Mouse (Mus musculus) gastrocnemius, postnatal 10 days (tissue): ENCODE results near the gene Prdm12. TPM values are rescaled to one million over a fixed set of nuclear protein-coding genes. Genes with fewer than 3 reads are reported as not detected.
A peak's percentile ranks its signal among the peaks of the same experiment; 100 is the strongest.

Source experiments
- DNase-seq: peaks from one replicate; pipeline ENCODE4 v3.0.0; 2021; ENCODE audit warnings: mixed read lengths
- long read RNA-seq, 2 experiments: library from polyadenylated mRNA; stranded (forward); transcript quantifications; one replicate each; pipeline ENCODE4 v2.0.0; 2021
- total RNA-seq, 2 experiments: library from RNA; stranded (reverse); gene quantifications; 2 replicates each; pipeline ENCODE4 v1.2.3; 2021

Prdm12 gene
- not detected for total RNA-seq
- long read RNA-seq, experiment 1 = 0 reads
- long read RNA-seq, experiment 2 = 0 reads

DNA sequence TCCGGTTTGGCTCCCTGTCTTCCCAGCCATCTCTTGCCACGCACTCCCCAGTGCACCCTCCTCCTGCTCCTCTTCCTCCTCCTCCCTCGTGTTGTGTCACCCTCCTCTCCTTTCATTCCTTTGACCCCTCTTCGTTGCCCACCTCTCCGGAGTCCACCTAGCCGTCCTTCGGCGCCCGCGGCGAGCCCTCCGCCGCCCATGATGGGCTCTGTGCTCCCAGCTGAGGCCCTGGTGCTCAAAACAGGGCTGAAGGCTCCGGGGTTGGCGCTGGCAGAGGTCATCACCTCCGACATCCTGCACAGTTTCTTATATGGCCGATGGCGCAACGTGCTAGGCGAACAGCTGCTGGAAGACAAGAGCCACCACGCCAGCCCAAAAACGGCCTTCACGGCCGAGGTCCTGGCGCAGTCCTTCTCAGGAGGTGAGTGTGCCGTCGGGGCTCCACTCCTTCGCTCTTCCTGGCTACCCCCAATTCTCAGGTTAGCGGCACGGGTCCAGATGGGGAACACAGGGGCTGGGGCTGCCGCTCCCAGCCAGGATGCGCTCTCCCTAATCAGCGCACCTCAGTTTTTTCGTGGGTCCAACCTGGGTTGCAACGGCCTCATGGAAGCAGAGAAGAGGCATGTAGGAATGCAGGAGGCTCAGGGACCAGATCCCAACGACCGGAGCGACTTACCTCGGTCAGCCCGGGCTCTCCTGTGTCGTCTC lies at the start of gene Prdm12:
Prdm12 (plus strand) TSS at position 137 of the 708 bp plus-strand sequence.
- DNase-seq = no peak

DNA sequence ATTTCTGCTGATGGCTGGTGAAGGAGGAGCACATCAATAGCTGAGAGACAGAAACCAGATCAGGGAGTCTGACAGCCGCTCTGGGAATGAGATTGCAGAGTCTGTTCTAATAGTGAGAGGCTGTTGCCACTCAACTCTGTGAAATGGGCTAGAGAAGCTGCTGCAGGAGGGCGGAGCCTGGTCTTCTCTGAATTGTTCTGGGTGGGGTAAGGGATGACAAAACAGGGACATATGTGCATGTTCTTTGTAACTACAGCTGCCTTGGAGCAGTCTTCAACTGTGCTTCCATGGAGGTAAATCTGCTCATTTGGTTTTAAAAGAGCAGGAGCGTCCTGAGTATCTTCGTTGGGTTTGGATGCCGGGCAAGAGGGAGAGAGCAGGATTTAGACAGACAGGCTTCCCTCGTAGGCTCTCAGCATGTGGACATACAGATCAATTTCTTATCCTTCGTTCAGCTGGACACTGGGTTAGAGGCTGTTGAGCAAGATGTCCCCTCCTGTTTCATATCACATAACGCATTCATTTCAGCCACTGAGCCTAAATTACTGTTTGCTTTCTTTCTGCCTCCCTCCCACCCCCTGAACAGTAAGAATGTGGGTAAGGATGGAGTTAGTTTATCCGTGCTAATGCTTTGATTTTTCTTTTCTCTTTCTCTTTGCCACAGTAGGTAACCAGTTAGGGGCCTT lies 47.9 kb upstream of the Prdm12 start:
- DNase-seq = no peak

DNA sequence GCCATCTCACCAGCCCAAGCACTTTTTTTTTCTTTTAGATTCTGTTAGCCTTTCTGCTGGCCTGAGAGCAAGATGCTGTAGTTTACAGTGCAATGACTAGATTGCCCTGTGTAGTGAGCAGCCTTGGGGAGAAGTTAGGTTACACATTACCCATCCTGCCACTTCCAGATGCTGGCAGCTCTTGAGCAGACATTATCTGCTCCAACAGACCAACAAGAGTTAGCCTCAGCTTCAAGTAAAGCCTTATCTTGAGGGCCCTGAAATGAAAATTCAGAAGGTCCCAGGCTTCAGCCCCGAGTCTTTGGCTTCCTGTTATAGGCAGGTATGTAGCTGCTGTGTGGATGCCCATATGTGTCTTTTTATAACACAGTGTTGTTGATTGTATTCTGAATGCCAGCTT lies 32.3 kb upstream of the Prdm12 start:
- DNase-seq = no peak

DNA sequence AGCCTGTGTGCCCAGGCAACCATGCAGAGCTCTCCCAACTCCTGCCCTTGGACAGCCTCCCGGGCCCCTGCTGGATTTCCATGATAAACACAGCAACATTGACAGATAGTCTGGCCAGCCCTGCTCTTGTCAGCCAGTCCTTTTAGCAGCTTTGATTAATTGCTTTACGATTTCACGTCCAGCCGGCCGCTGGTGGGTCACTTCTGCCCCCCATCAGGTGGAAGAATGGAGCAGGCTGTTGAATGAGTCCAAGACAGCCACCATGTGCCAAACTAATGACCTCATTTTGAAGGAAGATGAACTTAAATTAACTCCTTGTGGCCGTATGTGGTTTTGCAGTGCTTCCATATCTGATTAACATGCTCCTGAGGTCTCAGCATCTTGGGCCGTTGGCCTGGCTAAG lies 30.0 kb upstream of the Prdm12 start:
- no peak for DNase-seq

DNA sequence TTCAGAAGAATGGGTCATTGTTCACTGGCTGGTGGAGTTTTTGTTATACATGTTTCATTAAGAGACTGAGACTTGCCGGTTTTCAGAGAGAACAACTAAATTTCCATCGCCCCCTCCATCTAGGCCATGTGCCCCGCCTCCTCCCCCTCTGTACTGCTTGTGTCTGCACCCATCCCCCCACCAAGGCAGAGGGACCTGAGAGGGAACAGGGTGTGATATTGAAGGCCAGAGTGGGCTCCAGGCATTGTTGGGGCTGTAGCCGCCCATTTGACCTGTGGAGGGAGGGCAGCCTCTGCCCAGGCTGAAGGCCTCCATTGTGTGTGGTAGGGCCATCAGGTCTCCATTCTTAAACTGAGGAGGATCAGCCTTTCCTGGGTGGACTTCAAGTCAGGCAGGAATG lies 28.9 kb upstream of the Prdm12 start:
- no peak for DNase-seq

DNA sequence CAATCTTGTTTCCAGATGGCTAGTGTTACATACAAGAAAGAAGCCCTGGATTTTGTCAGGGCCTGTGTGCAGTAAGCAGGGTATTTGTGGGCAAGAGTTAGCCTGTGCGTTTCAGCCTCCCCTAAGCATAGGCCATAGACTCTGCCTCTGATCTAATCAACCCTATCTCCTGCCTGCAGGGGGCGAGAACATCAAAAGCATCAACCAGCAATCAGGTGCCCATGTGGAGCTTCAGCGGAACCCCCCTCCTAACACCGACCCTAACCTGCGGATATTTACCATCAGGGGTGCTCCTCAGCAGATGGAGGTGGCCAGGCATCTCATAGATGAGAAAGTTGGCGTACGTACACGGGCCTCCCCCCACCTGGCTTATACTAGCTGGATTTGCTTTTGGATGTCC lies 28.4 kb upstream of the Prdm12 start:
- DNase-seq = no peak

DNA sequence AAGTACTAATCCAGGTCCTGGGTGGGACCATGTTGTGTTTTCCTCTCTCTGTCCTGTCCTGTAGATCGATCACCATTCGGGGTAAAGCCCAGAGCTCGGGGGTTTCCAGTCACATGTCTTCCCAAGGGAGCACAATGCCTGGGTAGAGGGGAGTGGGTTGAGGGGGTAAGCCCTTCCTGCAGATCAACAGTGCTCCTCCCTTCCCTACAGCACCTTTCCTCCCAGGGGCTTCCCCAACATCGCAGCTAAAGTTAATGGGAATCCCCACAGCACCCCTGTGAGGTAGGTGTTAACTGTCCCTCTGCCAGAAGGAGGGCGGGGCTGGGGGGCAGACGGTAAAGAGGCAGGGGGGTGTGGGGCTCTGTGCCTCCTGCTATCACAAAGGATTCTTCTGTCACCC lies 27.2 kb upstream of the Prdm12 start:
- no peak for DNase-seq

DNA sequence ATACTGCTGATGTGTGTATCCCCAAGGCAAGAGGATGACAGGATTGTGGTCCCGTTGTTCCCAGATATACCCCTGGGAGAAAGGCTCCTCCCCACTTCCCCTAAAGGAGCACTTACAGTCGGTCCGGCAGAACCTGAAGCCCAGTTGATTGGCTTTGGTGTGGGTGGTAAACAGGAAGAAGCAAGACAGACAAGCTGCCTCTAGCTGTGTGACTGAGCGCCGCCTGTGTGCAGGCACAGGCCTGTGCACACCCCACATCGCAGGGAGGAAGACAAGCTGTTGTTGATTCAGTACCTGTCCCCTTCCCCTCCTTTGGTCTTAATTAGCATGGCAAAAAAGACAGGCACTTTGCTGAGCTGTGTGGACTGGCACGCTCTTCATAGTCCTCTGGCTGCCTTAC lies 26.1 kb upstream of the Prdm12 start:
- DNase-seq = no peak

DNA sequence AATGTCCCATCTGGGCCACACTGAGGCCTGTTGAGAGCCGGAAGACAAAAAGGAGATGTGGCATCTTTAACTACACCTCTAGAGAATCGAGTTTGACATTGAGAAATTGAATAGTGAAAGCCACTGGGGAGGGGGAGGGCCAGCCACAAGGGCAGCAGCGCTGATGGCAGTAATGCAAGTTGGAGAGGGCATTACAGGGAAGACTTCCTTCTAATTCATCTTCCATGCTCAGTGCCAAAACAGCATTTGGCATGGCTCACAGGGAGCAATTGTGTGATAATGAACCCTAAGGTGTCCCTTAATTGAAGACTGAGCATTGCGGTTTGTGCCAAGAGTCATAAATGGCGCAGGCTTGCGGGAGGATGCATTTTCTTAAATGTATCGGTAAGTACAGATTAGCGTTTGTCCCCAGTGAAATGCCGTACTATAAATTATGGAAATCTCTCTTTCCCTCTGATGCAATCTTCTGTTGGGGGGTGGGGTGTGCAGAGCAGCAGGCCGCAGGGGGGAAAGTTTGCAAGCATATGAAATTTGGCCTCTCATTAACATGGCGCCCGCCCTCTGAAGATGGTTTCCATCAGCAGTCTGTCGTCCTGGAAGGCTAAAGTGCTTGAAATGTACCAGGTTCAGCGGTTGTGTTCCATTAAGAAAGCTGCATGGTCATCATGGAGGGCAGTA lies 21.2 kb upstream of the Prdm12 start:
- DNase-seq = no peak

DNA sequence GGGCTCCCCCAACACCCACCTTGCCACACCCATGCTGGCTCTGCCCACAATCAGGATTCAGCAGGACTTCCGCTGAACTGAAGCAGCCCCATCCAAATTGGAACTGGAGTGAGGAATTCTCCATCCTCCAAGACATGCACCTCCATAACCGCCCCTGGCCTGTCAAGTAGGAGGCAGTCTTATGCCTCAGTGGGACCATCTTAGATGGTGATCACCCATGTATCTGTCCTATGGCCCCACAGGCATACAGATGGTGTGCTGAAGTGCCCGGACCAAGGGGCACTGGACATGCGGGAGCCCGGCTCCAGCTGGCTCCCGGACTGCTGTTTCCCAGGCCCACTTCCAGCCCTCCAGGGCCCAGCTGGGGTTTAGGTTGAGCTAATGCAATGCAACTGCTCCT lies 20.6 kb upstream of the Prdm12 start:
- no peak for DNase-seq

DNA sequence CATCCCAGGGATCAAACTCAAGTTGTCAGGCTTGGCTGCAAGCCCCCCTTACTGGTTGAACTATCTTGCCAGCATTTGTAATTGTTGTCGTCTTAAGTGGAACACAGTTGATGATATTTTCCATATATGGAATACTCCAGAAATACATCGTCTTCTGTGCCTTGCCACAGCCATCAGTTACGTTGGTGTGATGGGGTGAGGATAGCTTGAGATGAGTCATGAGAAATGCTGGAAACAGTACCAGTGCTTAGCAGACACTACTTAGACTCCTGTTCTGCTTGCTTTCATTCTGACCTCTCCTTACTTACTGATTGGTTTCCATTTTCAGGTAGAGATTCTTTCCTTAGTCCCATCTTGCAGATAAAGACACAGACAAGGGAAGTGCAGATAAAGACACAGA lies 6.3 kb upstream of the Prdm12 start:
- no peak for DNase-seq

DNA sequence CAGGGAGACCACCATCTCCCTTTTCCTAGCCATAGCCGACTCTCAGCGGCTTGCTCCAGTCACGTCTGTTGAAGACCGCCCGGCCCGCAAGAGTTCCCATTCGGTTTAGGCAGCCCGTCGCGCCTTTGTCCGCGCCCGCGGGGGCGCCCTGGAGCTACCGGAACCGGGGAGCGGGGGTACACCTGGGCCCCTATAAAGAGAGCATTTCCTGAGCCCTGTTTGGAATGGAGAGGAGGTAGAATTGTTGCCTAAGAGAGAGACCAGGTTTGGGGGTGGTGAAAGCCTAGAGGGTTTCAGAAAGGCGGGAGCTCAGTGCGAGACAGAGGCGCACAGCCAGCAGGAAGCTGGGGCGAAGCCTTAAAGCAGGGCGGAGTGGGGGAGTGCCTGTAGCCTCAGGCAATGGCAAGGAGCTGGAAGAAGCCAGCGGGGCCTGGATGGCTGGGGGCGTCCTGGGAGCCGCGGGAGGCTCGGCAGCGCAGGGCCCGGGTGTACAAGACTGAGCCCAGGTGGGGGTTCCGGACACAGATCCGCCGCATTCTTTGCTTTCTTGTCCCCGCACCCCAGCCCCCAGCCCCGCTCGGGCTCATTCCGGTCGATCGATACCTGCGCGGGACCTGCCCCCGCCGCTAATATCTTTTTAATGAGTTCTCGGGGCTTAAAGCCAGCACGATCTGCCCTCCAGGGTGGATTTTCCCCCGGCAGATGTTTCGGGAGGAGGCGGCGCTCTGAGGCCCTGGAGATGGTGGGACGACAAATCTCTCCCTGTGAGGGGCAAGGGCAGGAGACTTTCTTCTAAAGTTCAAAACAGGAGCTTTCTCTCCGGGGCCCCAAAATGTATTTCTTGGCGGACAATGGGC lies 4.3 kb upstream of the Prdm12 start:
- no peak for DNase-seq

DNA sequence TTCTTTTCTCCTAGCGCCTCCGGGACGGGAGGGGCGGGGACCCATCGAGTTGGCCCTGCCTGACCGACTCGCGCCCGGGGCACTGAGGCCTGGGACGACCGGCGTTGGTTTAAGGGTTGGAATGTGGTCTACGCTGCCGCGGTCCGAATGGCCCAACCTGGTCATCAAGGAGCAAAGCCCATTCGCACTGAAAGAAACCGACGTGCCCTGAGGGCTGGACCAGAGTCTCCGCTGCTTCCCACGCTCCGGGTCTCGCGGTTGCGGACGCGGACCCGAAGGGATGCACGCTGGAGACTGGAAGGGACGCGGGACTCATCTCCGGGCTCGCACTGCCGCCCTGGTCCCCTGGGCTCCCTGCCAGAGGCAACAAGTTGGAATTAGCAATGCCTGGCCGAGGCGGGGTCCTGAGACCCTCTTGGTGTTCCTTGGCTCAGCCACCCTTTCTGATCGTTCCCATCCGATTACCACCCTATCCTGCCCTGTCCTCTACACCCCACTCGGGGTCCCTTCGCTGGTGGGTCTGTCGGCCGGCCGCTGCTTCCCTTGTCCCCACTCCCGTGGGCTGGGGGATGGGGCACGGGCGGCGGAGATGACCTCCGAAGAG lies 3.6 kb upstream of the Prdm12 start:
- DNase-seq = peak; percentile 22

DNA sequence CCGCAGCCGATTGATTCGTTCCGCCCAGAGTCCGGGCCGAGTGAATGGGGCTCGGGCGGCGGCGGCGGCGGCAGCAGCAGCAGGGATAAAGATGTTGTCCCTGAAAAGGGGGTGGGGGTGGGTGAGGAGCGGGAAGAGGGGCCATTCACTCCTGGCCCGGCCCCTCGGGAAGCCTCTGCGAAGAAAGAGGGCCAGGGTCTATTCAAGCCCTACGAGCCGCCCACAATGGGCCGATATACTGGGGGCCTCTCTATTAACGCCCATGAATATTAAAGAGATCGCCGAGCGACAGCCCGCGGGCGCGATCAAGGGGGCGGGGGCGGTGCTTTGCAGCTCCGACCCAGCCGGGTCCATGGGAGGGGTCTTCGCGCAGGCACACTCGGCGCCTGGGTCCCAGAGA lies 3.1 kb upstream of the Prdm12 start:
- DNase-seq = no peak

DNA sequence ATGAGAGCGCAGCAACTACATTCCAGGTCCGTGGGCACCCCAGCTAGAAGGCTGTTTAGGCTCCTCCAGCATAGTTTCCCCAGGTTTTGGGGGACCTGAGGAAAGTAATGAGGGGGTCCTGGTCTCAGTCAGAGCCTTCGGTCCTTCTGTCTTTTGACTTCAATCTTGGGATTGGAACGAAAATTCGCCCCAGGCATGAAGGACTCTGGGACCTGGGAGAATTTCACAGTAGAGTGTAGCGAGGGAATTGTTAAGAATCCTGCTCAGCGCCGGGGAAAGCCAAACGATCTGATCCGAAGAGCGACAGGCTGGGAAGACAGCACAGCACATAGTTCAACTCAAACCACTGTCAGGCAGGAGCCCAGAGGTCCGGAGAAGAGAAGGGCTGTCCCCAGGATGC lies 2.5 kb upstream of the Prdm12 start:
- DNase-seq = no peak

DNA sequence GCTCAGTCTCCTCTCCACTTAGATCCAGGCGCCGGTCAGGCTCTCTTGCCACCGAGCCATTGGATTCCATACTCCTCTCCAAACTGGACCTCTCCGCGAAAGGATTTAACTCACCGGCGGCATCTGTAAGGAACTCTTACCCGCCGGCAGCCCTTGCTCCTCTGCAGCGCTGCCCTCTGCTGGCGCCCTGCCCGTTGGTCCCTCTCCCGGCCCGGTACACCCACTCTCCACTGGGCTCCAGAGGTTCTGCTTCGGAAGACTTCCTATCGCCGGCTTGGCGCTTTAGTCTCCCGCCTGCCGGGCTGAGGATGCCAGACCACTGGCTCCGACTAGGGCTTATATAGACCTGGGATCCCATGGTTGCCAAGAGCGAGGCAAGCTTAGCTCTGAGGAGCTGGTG lies 2.0 kb upstream of the Prdm12 start:
- DNase-seq = peak; percentile 43

DNA sequence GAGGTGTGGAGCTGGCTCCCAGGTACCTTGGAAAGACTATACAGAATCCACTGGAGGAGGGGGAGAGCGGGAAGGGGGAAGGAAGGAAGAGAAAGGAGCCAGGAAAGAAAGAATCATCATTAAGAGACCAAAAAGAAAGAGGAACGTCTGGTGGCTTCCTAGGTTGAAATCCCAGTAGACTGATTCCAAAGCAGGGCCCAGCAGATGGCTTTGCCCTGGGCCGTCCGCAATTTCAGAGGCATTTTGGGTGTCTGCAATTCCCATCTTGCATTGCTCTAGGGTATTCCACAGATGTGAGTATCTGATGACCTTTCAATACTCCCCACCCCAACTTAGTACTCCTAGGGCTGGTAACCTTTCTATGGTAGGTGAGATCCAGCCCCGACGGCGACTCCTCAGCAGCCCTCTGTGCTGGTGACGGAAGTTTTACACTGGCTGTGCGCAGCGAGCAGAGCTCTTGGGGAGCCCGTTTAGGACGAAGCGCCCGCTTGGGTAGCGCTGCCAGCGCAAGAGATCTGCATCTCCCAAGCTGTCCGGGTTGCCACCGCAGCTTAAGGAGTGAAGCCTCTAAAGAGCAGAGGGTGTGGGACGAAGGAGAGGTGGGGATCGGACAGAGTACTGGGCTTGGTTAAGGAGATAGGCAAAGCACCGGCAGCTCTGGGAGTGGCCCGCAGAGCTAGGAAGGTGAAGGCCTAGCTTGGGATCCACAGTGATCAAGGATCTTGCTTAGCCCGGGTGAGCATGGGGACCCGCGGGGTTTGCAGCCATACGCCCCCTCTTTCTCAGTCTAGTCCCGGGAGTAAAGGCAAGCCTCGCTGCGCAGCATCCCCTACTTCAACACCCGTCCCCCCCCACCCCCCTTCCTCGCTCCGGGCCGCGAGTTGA lies 1.0 kb upstream of the Prdm12 start:
- DNase-seq = no peak

DNA sequence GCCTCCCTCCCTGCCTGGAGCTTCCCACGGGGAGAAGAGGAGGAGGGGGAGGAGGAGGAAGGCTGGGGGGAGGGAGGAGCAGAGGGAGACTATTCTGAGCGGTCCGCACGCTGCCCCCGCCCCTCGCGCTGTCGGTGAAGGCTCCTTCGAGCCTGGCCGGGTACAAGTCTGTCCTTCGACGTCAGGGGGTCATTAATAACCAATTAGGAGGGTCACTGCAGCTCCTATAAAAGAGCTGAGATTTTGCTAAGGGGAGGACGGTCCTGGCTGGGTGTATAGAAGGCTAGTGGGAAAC lies 424 bp upstream of the Prdm12 start:
- no peak for DNase-seq

DNA sequence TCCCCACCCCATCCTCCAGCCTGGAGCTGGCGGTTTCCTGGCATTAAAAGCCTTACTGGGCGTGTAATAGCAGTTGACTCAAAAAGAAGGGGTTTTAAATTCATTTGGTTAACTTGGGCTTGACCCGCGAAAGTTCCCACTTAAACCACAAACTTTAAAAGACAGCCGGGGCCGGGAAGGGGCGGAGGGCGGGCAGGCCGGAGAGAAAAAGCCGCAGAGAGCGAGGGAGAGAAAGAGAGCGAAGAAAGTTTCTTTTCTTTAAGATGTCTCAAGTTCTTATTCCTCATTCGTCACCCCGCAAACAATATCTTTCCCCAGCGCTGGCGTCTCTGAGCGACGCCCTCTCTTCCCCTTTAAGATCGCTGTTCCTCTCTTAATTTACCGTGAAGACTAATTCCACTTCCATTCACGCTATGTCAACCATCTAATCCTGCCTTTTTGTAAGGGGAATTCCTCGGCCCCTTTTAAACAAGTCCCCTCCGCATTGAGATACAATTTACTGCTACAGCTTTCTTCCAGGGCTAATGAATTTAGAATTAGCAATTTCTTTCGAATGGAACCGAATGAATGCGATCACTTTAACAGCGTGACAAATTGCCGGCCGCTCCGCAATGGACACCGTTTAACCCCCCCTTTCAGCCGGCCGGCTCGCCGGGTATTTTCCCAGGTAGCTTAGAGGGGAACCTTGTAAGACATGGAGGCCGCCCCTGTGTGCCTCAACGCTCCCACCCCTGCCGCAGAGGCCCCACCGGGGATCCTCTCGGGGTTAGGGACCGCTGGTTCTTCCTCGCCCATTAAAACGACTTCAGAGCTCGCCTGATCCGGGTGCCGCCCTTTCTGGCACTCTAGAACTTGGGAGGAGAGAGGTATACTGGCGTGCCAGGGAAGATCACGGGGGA lies 1.0 kb downstream of the Prdm12 start:
- peak; percentile 15 for DNase-seq

DNA sequence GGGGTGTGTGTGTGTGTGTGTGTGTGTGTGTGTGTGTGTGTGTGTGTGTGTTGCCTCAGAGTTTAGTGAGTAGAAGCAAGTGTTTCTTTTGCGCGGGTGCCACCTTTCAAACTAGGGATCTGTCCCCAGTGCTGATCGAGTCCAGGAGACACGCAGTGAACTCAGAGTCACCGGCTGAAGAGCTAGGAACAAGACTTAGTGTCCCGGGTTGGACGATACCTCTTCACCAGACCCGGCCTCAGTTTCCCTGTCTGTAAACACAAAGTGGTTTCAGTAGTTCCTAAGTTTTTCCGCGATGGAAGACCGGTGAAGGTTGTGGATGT lies 1.6 kb downstream of the Prdm12 start:
- no peak for DNase-seq
